Mouse (Mus musculus) testis, adult 2 months (tissue): ENCODE measurements around the gene Ramp1.

Experiments used
- CTCF ChIP-seq: fragments of 200-500 bp; IDR thresholded peaks from 2 replicates; pipeline ENCODE4 v1.5.1; 2012; ENCODE audit warnings: low read depth, mild to moderate bottlenecking, inconsistent platforms, low read length, moderate library complexity; ENCODE audit not compliant: control insufficient read depth, insufficient read depth, insufficient replicate concordance
- POLR2A ChIP-seq: fragments of 200-500 bp; IDR thresholded peaks from 2 replicates; pipeline ENCODE4 v1.6.1; 2012; ENCODE audit warnings: low read depth, mild to moderate bottlenecking, inconsistent platforms, low read length, moderate library complexity; ENCODE audit not compliant: control insufficient read depth

GRCm38 (mm10) chr1:91262508-91262907 is 82.9 kb downstream of the Ramp1 start:
- no peak for TF ChIP-seq CTCF
- no peak for TF ChIP-seq POLR2A
